Mouse (Mus musculus) telencephalon, adult 2 months (tissue): ENCODE measurements around the gene Ankrd13d.

ENCODE experiments used
- DNase-seq: peaks from one replicate; pipeline ENCODE4 v3.0.0-alpha.2; 2011; ENCODE audit warnings: low read depth, low spot score

The Ankrd13d gene

DNA sequence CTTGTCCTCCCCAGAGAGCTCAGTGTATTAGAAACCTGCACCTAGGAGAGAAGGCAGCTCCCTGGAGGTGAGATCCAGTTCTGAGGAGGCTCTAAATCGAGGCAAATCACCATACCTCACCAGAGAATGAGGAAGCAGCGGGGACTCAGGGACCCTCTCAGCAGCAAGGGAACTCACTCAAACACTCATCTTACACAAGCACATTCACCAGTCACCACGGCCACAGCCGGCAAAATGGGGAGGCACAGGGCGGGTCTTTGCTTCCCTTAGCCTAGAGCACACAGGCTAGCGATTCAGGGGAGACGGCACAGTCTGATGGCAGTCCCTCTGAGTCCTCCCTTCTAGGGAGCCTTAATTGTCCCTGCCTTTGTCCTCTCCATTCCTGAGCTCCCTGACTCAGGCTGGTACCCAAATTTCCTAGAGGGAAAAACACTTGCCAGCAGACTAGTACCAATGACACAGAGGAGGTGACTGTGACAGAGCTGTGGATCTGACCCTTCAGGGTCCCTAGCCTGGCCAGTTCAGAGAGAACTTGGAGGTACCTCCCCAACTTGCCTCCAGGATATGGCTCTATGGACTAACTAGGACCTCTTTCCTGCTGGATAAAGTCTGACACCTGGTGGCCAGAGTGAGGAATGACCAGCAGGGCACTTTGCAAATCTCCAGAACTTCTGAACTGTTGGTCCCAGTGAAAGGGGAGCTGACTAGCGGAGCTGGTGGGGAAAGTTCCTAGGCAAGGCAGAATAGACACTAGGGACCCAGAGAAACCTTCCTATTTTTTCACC lies 54.9 kb downstream of the Ankrd13d start:
- no peak for DNase-seq

DNA sequence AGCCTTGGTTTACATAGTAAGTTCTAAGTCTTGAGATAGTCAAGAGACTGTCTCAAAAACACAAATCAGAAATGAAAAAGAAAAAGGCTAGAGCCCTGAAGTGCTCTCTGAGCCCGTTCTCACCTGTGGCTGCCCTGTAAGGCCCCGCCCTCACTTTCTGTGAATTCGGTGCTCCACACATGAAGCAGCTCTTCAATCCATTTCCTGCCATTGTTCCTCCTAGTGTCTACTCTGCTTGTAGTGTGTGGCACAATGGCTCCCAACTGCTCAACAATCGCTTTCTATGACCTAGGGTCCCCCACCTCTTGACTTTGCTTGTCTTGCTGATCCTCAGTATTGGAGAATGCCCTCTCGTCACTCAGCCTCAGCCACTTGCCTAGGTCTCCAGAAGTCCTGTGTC lies 55.5 kb downstream of the Ankrd13d start:
- DNase-seq, result no peak

DNA sequence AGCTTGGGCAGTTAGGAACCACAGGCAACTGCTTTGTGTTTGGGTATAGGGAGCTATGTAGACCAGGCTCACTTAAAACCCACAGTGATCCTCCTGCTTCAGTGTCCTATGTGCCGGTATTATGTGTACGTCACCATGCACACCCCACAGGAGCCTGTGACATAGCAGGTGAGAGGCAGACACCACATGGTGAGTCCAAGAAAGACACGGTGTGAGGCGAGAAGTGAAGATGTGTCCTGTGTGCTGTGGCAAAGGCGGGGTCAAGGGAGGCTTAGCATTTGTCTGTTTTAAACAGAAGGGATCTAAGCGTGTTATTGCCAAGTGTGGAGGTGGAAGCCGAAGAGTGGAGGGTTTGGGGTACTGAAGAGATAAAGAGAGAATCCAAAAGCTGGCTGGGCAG lies 56.2 kb downstream of the Ankrd13d start:
- DNase-seq, result no peak

DNA sequence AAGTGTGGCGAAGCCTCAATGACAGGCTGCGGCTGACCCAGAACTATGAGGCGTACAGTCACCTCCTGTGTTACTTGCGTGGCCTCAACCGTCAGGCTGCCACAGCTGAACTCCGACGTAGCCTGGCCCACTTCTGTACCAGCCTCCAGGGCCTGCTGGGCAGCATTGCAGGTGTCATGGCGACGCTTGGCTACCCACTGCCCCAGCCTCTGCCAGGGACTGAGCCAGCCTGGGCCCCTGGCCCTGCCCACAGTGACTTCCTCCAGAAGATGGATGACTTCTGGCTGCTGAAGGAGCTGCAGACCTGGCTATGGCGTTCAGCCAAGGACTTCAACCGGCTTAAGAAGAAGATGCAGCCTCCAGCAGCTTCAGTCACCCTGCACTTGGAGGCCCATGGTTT lies 60.8 kb downstream of the Ankrd13d start:
- no peak for DNase-seq

DNA sequence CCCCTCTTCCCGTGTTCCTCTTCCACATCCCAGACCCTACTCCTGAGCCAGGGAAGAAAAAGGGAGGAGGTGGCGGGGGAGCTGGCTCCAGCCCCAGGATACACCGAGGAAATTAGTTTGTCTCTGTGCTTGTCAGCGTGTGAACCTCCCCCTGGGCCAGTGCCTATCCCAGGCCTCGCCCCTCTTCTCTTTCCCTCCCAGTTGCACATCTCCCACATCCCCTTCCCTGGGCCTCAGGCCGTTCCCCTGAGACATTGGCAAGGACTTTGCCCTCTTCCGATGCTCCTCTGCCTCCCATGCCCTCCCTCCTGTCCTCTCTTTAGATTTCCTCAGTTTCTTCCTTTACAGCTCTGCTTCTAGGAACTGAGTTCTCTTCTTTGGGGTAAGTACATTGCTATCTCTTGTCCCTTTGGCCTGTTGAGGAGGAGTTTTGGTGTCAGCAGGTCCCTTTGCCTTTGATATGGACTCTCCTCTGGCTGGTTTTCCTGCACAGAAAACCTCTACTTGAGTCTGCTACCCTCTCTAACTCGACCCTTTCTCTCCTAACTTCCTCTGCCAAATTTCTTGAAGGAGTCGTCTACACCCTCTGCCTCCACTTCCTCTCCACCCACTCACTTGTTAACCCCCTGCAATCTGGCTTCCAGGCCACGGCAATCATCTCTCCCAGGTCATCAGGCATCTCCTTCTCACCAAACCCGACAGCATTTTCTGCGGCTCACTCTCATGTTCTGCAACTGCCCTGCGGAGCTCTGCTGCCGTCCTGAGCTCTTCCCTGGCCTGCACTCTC lies 61.8 kb downstream of the Ankrd13d start:
- DNase-seq, result no peak

DNA sequence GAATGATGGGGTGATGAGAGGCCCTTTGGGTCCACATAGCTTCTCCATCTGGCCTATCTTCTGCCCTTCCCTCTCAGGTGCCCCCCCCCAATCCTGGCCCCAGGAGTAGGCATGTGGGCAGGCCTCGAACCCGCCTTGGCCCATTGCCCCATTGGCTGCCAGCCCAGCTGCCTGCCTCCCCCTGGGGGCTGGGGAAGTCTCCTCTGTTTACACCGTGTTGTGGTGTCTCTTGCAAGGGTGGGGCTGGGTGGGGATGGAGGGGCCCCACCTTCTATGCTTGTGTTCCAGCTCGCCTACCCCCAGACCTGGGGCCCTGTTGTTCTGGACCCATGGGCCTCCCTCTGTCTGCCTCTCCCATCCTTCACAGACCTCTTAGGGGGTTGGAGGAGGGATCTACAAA lies 62.5 kb downstream of the Ankrd13d start:
- no peak for DNase-seq
